Mouse (Mus musculus): ENCODE data around the gene Ythdf2. TPM values are rescaled to one million over a fixed set of nuclear protein-coding genes. Genes with fewer than 3 reads are reported as not detected.

Gene Ythdf2
- polyA plus RNA-seq (2015; fragmentation: Illumina TruSeq; extraction: RNeasy Lipid Tissue Mini Kit (QIAGEN cat#74804); ENCODE audit: insufficient read depth, low replicate concordance) = 59.6 TPM

DNA sequence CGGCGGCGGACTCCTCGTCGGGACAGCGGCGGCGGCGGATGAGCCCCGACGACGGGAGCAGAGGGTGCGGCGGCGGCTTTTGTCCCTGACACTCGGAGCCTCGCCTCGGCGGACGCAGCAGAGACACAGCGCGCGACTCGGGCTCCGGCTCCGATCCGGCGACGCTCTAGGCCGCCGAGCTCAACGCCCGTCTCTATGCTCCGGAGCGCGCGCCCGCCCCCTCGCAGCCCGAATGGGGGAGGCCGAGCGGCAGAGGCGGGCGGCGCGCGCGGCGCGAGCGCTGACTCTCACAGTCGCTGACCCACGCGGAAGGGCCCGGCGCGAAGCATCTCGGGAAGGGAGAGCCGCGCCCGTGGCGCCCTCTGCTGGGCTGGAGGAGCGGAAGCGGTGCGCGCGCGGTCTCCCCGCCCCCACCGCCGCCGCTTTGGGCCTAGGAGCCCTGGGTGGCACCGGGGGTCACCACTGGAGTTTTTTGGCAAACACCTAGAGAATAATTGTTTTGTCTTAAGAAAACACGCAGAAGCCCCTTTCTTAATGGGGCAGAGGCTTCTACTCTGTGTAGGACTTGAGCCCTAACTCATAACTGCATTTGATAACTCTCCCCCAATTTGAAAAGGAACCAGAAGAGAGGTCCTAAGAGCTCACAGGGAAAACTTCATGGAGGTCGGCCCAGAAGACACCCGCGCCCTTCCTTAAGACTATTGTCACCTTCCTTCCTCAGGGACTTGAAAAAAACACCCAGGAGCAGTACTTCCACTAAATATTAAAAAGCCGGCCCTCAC, at the start of gene Ythdf2:
Gene Ythdf2 (minus strand): TSS at position 351 of the 782 bp plus-strand sequence.

GRCm38 (mm10) chr4:132144080-132144841, 67.8 kb downstream of the Ythdf2 start, which contains the start of gene Oprd1:
TSS of gene Oprd1 (minus strand) at chr4:132144486.

Other genes with a start within 250 kb of the Ythdf2 start
- gene Gm10300, start 137.6 kb downstream of the Ythdf2 start, polyA plus RNA-seq (2015; fragmentation: Illumina TruSeq; extraction: RNeasy Lipid Tissue Mini Kit (QIAGEN cat#74804); ENCODE audit: insufficient read depth, low replicate concordance) = not detected
- gene Epb41, start 137.0 kb downstream of the Ythdf2 start, polyA plus RNA-seq (2015; fragmentation: Illumina TruSeq; extraction: RNeasy Lipid Tissue Mini Kit (QIAGEN cat#74804); ENCODE audit: insufficient read depth, low replicate concordance) = 183 TPM
- gene Oprd1, start 67.8 kb downstream of the Ythdf2 start, polyA plus RNA-seq (2015; fragmentation: Illumina TruSeq; extraction: RNeasy Lipid Tissue Mini Kit (QIAGEN cat#74804); ENCODE audit: insufficient read depth, low replicate concordance) = 0.37 TPM
- 19.9 TPM for gene Gmeb1, start 49.3 kb upstream of the Ythdf2 start, polyA plus RNA-seq (2015; fragmentation: Illumina TruSeq; extraction: RNeasy Lipid Tissue Mini Kit (QIAGEN cat#74804); ENCODE audit: insufficient read depth, low replicate concordance)
- 37.9 TPM for gene Taf12, start 62.1 kb upstream of the Ythdf2 start, polyA plus RNA-seq (2015; fragmentation: Illumina TruSeq; extraction: RNeasy Lipid Tissue Mini Kit (QIAGEN cat#74804); ENCODE audit: insufficient read depth, low replicate concordance)
- 0.36 TPM for gene Rab42, start 91.1 kb upstream of the Ythdf2 start, polyA plus RNA-seq (2015; fragmentation: Illumina TruSeq; extraction: RNeasy Lipid Tissue Mini Kit (QIAGEN cat#74804); ENCODE audit: insufficient read depth, low replicate concordance)
- gene Trnau1ap, start 117.2 kb upstream of the Ythdf2 start, polyA plus RNA-seq (2015; fragmentation: Illumina TruSeq; extraction: RNeasy Lipid Tissue Mini Kit (QIAGEN cat#74804); ENCODE audit: insufficient read depth, low replicate concordance) = 44.6 TPM
- 25.2 TPM for gene Rcc1, start 141.3 kb upstream of the Ythdf2 start, polyA plus RNA-seq (2015; fragmentation: Illumina TruSeq; extraction: RNeasy Lipid Tissue Mini Kit (QIAGEN cat#74804); ENCODE audit: insufficient read depth, low replicate concordance)
- 21.3 TPM for gene Phactr4, start 210.2 kb upstream of the Ythdf2 start, polyA plus RNA-seq (2015; fragmentation: Illumina TruSeq; extraction: RNeasy Lipid Tissue Mini Kit (QIAGEN cat#74804); ENCODE audit: insufficient read depth, low replicate concordance)

Data from spleen, adult 10 weeks (tissue).